Mouse (Mus musculus) olfactory bulb, adult 2 months (tissue): ENCODE results near the gene Rpp14.

ENCODE experiments used
- CTCF ChIP-seq: fragments of 200-500 bp; IDR thresholded peaks from 2 replicates; pipeline ENCODE4 v1.5.1; 2012; ENCODE audit warnings: low read depth, mild to moderate bottlenecking, low read length, moderate library complexity; ENCODE audit not compliant: insufficient read depth
- POLR2A ChIP-seq: fragments of 200-500 bp; IDR thresholded peaks from 2 replicates; pipeline ENCODE4 v1.6.1; 2012; ENCODE audit warnings: mild to moderate bottlenecking, low read depth, low read length, moderate library complexity; ENCODE audit not compliant: insufficient read depth

- TF ChIP-seq POLR2A (no peak), CTCF (no peak)
Observed at GRCm38 (mm10) chr14:8080718-8081117, 551 bp downstream of the Rpp14 start.
